Mouse (Mus musculus): ENCODE data around the gene Fxr2. TPM values are rescaled to one million over a fixed set of nuclear protein-coding genes. Genes with fewer than 3 reads are reported as not detected.

Fxr2 gene
- polyA plus RNA-seq, 1 experiment from 2014 or later: 22.9 TPM

DNA sequence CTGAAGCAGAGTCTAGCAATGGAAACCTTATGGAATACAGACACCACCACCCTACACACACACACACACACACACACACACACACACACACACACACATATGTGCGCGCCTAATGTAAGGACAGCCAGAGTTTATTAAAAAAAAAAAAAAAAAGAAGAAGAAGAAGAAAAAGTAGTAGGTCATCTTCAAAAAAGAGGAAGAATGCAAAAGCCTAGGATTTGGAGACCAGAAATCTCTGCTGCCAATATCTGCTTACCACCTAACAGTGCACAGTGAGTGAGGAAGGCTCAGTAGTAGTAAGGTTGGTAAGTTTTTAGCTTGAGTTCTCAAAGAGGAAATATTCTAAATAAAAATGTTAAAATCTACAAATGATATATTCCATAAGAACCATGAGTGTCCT is 46.4 kb downstream of the Fxr2 start:
- Histone ChIP-seq H3K9me3 (replicated peaks) (no peaks in the 10 kb centered on the region), H3K4me3 (no peak overlapping the region), H3K36me3 (peaks cover 57% of the 10 kb centered on the region), H3K9ac (no peak overlapping the region), H3K27me3 (no peaks in the 10 kb centered on the region), H3K4me2 (no peak overlapping the region), H3K4me1 (replicated peaks) (peaks cover 31% of the 10 kb centered on the region), H3K27ac (no peak overlapping the region)
- no peak for ATAC-seq (replicated peaks; ENCODE audit: insufficient number of reproducible peaks, insufficient read depth, low FRiP score, low read depth)
- 100% methylated on average over 2 of the region's 2 CpGs for WGBS

DNA sequence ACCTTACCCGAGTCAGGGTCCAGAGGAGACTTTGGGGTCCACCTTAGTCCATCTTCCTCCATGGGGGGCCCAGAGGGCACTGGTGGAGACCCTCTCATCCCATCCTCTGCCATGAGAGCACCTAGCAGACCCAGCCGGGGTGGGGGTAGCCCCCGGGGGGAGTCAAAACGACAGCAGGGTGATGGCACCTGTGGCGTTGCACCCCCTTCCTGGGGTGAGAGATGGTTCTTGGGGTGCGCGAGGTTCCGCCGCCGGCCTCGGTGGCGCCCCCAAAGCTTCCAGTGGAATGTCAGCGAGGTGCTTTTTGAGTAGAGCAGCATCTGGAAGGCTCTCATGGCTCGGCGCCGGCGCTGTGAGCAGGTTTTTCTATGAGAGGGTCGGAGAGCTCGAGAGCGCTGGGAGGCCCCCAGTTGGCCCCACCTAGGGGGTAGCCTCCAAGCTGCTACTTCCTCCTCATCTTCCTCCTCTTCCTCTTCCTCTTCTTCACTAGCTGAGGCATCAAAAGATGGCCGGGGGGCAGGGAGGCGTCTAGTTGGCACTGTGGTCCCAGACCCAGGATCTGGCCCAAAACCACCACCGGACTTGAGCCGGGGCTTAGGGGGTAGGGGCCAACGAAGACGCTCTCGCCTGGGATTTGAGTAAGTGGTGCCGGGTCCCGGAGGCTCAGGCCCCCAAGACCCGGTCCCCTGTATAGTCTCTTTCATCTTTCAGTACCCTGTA is 47.5 kb downstream of the Fxr2 start:
- Histone ChIP-seq H3K27ac (no peak overlapping the region), H3K4me1 (replicated peaks) (peaks cover 37% of the 10 kb centered on the region), H3K4me2 (peak overlapping the region; percentile 89), H3K36me3 (peaks cover 45% of the 10 kb centered on the region), H3K9me3 (replicated peaks) (no peaks in the 10 kb centered on the region), H3K27me3 (no peaks in the 10 kb centered on the region), H3K9ac (peak overlapping the region; percentile 80), H3K4me3 (peak overlapping the region; percentile 79)
- ATAC-seq (replicated peaks; ENCODE audit: insufficient number of reproducible peaks, insufficient read depth, low FRiP score, low read depth): no peak
- 87% methylated on average over 30 of the region's 30 CpGs for WGBS

DNA sequence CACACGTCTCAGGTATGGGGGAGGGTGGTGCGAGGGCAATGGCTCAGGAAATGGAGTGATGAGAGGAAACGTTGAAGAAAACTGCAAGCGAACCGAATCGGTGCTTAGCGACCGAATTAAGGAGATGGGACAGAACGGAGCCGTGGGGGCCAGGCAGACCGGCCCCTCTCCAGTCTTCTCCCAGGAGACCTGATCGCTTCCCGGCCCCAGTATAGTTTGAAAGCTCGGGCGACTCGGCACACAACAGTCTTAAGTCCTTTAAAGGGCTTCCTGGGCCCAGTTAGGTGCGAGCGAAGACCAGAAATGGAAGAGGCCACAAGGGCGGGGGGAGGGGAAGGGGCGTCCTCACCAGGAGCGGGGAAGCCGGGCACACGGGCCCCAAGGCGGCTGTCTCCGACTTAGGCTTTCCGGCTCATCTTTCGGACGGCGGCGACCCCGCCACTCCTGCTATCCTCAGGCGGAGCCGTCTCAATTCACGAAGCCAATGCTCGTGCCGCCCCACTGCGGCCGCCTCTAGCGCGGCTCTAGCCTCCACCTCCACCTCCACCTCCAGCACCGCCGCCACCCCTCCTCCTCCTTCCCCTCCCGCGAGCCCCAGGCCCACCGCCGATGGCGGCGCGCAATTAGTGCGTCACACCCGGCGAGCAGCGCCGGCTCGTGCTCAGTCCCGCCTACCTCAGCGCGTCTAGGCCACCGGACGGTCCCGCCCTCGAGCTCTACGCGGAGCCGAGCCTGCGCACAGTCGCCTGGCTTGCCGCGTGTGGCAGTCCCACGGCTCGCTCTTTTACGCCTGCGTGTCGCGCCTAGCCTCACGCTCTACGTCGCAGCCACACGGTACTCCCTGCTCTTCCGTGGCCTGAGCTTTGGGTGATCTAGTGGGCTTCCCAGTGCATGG is 48.8 kb downstream of the Fxr2 start, which contains the start of gene Senp3:
Gene Senp3, minus strand, starts transcription at position 771 of the 895 bp plus-strand sequence.
- H3K4me3 ChIP-seq: peak within 1 kb of the TSS; percentile 79
- peak within 1 kb of the TSS; percentile 80 for H3K9ac ChIP-seq
- H3K36me3 ChIP-seq: peaks cover 33% of the 10 kb centered on the region
- under 1% methylated on average over 76 of the region's 80 CpGs for whole genome bisulfite sequencing
- no peaks in the 10 kb centered on the region for H3K9me3 ChIP-seq (replicated peaks)
- ATAC-seq (replicated peaks; ENCODE audit: insufficient number of reproducible peaks, insufficient read depth, low FRiP score, low read depth): peak; percentile 94
- peak within 1 kb of the TSS; percentile 95 for H3K27ac ChIP-seq
- H3K27me3 ChIP-seq: no peaks in the 10 kb centered on the region
- H3K4me2 ChIP-seq: peak within 1 kb of the TSS; percentile 89
- peaks cover 50% of the 10 kb centered on the region for H3K4me1 ChIP-seq (replicated peaks)

DNA sequence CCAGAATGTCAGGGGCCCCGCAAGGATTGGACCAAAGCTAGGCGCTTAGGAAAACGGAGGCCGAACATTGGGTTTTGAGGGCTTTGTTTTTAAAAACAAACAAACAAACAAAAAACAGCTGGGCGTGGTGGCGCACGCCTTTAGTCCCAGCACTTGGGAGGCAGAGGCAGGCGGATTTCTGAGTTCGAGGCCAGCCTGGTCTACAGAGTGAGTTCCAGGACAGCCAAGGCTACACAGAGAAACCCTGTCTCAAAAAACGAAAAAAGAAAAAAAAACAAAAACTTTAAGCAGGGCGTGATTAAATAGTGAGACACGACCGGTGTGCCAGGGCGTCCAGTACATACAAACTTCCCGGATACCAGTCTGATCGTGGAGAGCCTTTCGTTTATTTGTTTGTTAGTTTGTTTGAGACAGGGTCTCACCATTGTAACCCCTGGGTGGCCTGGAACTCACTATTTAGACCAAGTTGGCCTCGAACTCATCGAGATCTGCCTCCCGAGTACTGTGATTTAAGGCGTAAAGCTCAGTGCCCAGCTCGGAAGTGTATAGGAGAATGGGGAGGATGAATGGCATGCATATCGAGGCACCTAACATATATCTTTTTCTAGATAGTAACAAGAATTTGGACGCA is 49.5 kb downstream of the Fxr2 start:
- Histone ChIP-seq H3K27ac (peak overlapping the region; percentile 95), H3K9ac (peak overlapping the region; percentile 80), H3K4me3 (peak overlapping the region; percentile 79), H3K9me3 (replicated peaks) (no peaks in the 10 kb centered on the region), H3K36me3 (peaks cover 26% of the 10 kb centered on the region), H3K4me2 (peak overlapping the region; percentile 89), H3K4me1 (replicated peaks) (peaks cover 55% of the 10 kb centered on the region), H3K27me3 (no peaks in the 10 kb centered on the region)
- WGBS: 20% methylated on average over 24 of the region's 24 CpGs
- ATAC-seq (replicated peaks; ENCODE audit: insufficient number of reproducible peaks, insufficient read depth, low FRiP score, low read depth): no peak

DNA sequence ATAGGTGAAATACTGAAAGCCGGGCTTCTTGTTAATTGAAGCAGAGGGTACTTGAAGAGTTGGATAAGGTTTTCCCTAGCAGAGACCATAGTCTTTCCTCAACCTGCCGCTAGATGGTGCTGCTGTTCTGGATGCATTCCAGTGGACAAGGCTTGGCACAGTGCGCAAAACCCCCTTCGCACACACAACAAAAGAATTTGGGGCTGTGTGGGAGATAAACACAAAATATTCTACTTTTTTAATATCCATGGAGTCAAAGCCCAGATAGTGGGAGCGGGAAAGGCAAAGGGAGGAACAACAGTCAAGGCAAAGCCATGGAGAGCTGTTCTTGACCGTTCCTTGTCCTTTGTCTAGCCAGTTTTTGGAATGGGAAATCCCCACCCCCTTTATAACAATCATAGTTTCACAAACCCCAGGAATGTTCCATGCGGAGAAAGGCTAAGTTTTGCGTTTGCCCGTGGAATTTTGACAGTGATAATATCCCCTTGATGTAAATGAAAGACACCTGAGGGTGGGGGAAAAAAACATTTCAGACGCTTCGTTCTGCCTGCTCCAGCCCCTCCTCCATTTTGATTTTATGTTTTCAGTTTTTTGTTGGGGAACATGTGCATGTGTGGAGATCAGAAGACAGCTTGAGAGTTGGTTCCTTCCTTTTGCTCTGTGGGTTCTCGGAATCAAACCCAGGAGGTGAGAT is 50.2 kb downstream of the Fxr2 start:
- H3K4me3 ChIP-seq: peak overlapping the region; percentile 79
- ATAC-seq (replicated peaks; ENCODE audit: insufficient number of reproducible peaks, insufficient read depth, low FRiP score, low read depth): no peak

DNA sequence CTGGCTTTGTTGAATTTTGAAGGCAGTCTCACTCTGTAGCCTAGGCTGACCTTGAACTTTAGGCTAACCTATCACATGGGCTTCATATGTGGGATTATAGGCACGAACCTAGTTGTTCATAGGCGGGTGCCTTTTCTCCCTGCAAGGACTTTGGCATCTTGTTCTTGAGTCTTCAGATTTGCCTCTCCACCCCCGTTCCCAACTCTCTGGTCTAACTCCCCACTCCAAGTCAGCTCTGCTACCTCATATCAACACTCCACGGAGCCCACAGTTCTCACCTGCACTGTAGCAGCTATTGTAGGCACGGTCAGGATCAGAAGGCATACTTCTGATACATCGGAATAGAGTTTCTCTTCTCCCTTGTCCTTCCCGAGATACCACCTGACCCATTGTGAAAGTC is 50.8 kb downstream of the Fxr2 start:
- Histone ChIP-seq H3K36me3 (peaks cover 14% of the 10 kb centered on the region), H3K9me3 (replicated peaks) (no peaks in the 10 kb centered on the region), H3K4me2 (no peak overlapping the region), H3K4me1 (replicated peaks) (peaks cover 55% of the 10 kb centered on the region), H3K27ac (peak overlapping the region; percentile 95; the same call in 1 of the 2 replicates), H3K4me3 (no peak overlapping the region), H3K9ac (no peak overlapping the region), H3K27me3 (no peaks in the 10 kb centered on the region)
- ATAC-seq (replicated peaks; ENCODE audit: insufficient number of reproducible peaks, insufficient read depth, low FRiP score, low read depth): no peak
- 70% methylated on average over 7 of the region's 7 CpGs for WGBS

More for the DNA sequence above, 50.2 kb downstream of the Fxr2 start:
- Histone ChIP-seq H3K4me1 (replicated peaks) (peaks cover 55% of the 10 kb centered on the region), H3K9me3 (replicated peaks) (no peaks in the 10 kb centered on the region), H3K9ac (peak overlapping the region; percentile 80), H3K27me3 (no peaks in the 10 kb centered on the region), H3K36me3 (peaks cover 19% of the 10 kb centered on the region), H3K27ac (peak overlapping the region; percentile 95), H3K4me2 (peak overlapping the region; percentile 89)
- WGBS: 21% methylated on average over 12 of the region's 12 CpGs

DNA sequence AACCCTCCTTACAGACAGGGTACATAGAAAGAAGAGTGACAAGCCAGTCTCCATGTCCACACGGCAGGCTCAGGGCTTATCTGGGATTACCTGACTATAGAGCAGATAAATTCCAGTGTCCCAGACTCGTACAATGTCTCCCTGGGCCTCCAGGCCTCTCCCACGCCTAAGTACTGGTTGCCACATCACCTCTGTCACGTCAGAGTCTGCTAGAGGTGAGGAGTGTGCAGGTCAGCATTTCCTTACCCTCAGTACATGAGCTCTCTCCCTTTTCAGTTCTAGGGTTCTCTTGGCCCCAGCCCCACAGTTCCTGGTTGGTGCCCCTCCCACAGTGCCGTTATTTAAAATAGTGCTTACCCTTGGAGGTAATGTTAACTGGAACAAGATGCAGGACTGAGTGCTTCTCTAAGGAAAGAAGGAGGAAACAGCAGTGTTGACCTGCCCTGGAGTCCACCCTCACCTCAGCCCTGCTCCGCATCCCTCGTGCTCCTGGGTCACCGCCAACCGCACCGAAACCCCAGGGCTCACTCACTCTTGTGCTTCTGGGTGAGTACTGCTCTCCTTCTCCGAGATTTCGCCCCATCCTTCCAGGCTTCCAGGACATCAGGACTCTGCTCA is 51.4 kb downstream of the Fxr2 start:
- Histone ChIP-seq H3K4me3 (no peak overlapping the region), H3K9me3 (replicated peaks) (no peaks in the 10 kb centered on the region), H3K9ac (no peak overlapping the region), H3K4me2 (no peak overlapping the region), H3K4me1 (replicated peaks) (peaks cover 55% of the 10 kb centered on the region), H3K27ac (no peak overlapping the region), H3K27me3 (no peaks in the 10 kb centered on the region), H3K36me3 (peaks cover 8% of the 10 kb centered on the region; the same call in 1 of the 2 replicates)
- WGBS: 74% methylated on average over 12 of the region's 12 CpGs
- ATAC-seq (replicated peaks; ENCODE audit: insufficient number of reproducible peaks, insufficient read depth, low FRiP score, low read depth): no peak

DNA sequence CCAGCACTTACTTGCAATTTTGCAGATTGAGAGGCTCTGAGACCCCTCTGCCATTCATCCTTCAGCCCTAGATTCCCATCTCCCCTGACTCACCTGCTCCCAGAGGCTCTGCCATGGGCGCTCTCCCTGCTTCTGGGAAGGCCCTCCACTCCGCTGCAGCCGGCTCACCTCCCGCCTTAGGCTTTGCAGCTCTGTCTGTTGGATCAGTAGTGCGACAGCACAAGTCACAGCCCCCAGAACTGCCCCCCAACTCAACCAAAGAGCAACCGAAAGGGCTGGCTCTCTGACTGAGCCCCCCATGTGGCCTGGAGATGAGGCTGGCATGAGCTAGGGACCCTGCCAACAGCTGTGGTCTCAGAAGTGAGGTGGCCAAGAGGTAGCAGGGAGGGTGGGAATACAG is 52.1 kb downstream of the Fxr2 start:
- Histone ChIP-seq H3K27me3 (no peaks in the 10 kb centered on the region), H3K9me3 (replicated peaks) (no peaks in the 10 kb centered on the region), H3K4me2 (no peak overlapping the region), H3K4me3 (no peak overlapping the region), H3K27ac (peak overlapping the region; percentile 82), H3K9ac (no peak overlapping the region; the same call in 1 of the 2 replicates), H3K36me3 (0 out of 2 replicates have a peak, but pooled peaks cover 4% of the 10 kb centered on the region), H3K4me1 (replicated peaks) (peaks cover 51% of the 10 kb centered on the region)
- no peak for ATAC-seq (replicated peaks; ENCODE audit: insufficient number of reproducible peaks, insufficient read depth, low FRiP score, low read depth)
- 82% methylated on average over 6 of the region's 6 CpGs for WGBS

DNA sequence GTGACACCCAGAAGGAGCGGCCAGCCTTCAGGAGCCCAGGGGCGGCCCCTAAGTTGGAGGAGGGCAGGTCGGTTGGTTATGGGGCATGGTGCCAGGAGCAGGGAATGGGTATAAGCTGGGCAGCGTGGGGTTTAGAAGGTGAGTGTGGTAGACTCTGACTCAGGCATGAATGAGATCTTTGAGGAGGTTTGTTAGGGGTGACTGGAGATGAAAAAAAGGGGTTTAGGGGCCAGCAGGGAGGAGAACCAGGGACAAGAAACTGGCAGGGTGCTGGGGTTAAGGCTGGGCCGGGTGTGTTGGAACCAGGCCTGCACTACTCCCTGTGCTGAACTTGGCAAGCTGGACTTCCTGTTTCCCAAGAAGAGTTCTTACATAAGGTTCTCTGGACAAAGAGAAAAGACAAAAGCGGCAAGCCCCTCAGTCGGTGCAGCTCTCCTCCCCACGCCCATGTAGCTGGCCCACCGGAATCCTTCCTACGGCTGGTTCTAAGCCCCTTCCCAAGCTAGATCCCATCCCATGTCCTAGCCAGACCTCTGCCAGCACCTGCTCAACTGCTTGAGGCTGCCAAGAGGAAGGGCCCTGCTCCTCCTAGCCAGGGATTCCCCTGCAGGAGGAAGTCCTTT is 52.8 kb downstream of the Fxr2 start, which contains the start of gene Tnfsf13:
Gene Tnfsf13, minus strand, starts transcription at position 259 of the 623 bp plus-strand sequence.
- H3K4me1 ChIP-seq (replicated peaks): peaks cover 44% of the 10 kb centered on the region
- H3K36me3 ChIP-seq: no peaks in the 10 kb centered on the region
- 42% methylated on average over 10 of the region's 10 CpGs for WGBS
- peak within 1 kb of the TSS; percentile 27; the same call in 1 of the 2 replicates for H3K4me2 ChIP-seq
- no peak within 1 kb of the TSS; the same call in 1 of the 2 replicates for H3K9ac ChIP-seq
- no peak within 1 kb of the TSS for H3K4me3 ChIP-seq
- no peaks in the 10 kb centered on the region for H3K9me3 ChIP-seq (replicated peaks)
- ATAC-seq (replicated peaks; ENCODE audit: insufficient number of reproducible peaks, insufficient read depth, low FRiP score, low read depth): 0 out of 2 replicates have a peak, but pooled peaks have one; percentile 12
- no peaks in the 10 kb centered on the region for H3K27me3 ChIP-seq
- H3K27ac ChIP-seq: peak within 1 kb of the TSS; percentile 82

DNA sequence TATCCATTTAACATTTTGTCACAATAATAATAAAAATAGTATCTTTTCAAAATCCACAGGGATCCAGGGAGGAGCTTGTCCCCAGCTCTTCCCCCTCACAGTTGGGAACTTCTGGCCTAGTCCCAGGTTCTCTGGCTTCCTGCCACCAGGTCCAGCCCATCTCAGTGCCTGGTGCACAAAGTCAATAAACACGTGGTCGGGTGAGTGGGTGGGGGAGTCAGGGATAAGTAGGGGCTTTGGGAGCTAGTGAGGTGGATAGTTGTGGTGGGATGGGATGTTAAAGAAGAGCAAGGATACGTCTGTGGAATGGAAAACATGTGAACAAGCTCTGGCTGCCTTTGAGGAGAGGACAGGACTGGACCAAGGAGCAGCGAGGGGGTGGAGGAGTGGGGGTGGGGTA is 53.6 kb downstream of the Fxr2 start:
- no peaks in the 10 kb centered on the region for H3K9me3 ChIP-seq (replicated peaks)
- no peaks in the 10 kb centered on the region for H3K36me3 ChIP-seq
- no peak overlapping the region for H3K4me3 ChIP-seq
- H3K9ac ChIP-seq: no peak overlapping the region
- peaks cover 38% of the 10 kb centered on the region for H3K4me1 ChIP-seq (replicated peaks)
- WGBS: 9% methylated on average over 4 of the region's 4 CpGs
- no peaks in the 10 kb centered on the region for H3K27me3 ChIP-seq
- peak overlapping the region; percentile 82 for H3K27ac ChIP-seq
- H3K4me2 ChIP-seq: peak overlapping the region; percentile 8; the same call in 1 of the 2 replicates
- ATAC-seq (replicated peaks; ENCODE audit: insufficient number of reproducible peaks, insufficient read depth, low FRiP score, low read depth): no peak

Data from heart, embryonic 15.5 days (tissue).